Mouse (Mus musculus): ENCODE measurements around the gene Ntm. TPM values are rescaled to one million over a fixed set of nuclear protein-coding genes. Genes with fewer than 3 reads are reported as not detected.

Ntm gene
- total RNA-seq, 2 experiments from 2014 or later: 0.33 to 0.95 TPM

GRCm38 (mm10) chr9:29694151-29694550 lies 268.8 kb downstream of the Ntm start:
- no peak overlapping the region for H3K4me3 ChIP-seq
- H3K27ac ChIP-seq: no peak overlapping the region
- TF ChIP-seq CTCF (IDR thresholded peaks at IDR 0.05): no peak
- intact Hi-C loops (cut with DNase I): no loop called here
- DNase-seq: no peak

- no peak for TF ChIP-seq CTCF (IDR thresholded peaks at IDR 0.05)
- no peak overlapping the region for H3K4me3 ChIP-seq
- DNase-seq: no peak
- H3K27ac ChIP-seq: no peak overlapping the region
- intact Hi-C loops (cut with DNase I): no loop called here
Observed at GRCm38 (mm10) chr9:29691186-29691855, 271.6 kb downstream of the Ntm start.

- intact Hi-C loops (cut with DNase I): no loop called here
- H3K4me3 ChIP-seq: no peak overlapping the region
- DNase-seq: no peak
- no peak for TF ChIP-seq CTCF (IDR thresholded peaks at IDR 0.05)
- H3K27ac ChIP-seq: no peak overlapping the region
Observed at GRCm38 (mm10) chr9:29682224-29682623, 280.7 kb downstream of the Ntm start.

- intact Hi-C loops (cut with DNase I): no loop called here
- TF ChIP-seq CTCF (IDR thresholded peaks at IDR 0.05): no peak
Observed at GRCm38 (mm10) chr9:29680677-29681076, 282.3 kb downstream of the Ntm start.

GRCm38 (mm10) chr9:29673911-29674310 lies 289.0 kb downstream of the Ntm start:
- intact Hi-C loops (cut with DNase I): no loop called here
- no peak for TF ChIP-seq CTCF (IDR thresholded peaks at IDR 0.05)
- no peak overlapping the region for H3K27ac ChIP-seq
- no peak overlapping the region for H3K4me3 ChIP-seq
- DNase-seq: no peak

More at GRCm38 (mm10) chr9:29680677-29681076, 282.3 kb downstream of the Ntm start:
- DNase-seq: no peak
- no peak overlapping the region for H3K27ac ChIP-seq
- H3K4me3 ChIP-seq: no peak overlapping the region

GRCm38 (mm10) chr9:29671861-29672260 lies 291.1 kb downstream of the Ntm start:
- no peak for DNase-seq
- Histone ChIP-seq H3K4me3 (no peak overlapping the region), H3K27ac (no peak overlapping the region)
- TF ChIP-seq CTCF (IDR thresholded peaks at IDR 0.05): no peak
- intact Hi-C loops (cut with DNase I): no loop called here

- no peak overlapping the region for H3K4me3 ChIP-seq
- no peak for TF ChIP-seq CTCF (IDR thresholded peaks at IDR 0.05)
Observed at GRCm38 (mm10) chr9:29663286-29663685, 299.7 kb downstream of the Ntm start.

GRCm38 (mm10) chr9:29661468-29662145 lies 301.3 kb downstream of the Ntm start:
- Histone ChIP-seq H3K4me3 (no peak overlapping the region), H3K27ac (no peak overlapping the region)
- intact Hi-C loops (cut with DNase I): loop anchor here (2.0 to 10.0 kb wide), 4 partner anchors 341 to 763 kb away; partner anchors contain the start of gene Snx19
- peak; percentile 38 for DNase-seq
- peak; percentile 85 for TF ChIP-seq CTCF (IDR thresholded peaks at IDR 0.05)

More at GRCm38 (mm10) chr9:29663286-29663685, 299.7 kb downstream of the Ntm start:
- peak overlapping the region; percentile 46; the same call in 1 of the 2 replicates for H3K27ac ChIP-seq
- DNase-seq: peak; percentile 61
- intact Hi-C loops (cut with DNase I): loop anchor here (5.0 to 10.0 kb wide), 3 partner anchors 339 to 762 kb away; partner anchors contain the start of gene Snx19

GRCm38 (mm10) chr9:29660059-29660613 lies 302.8 kb downstream of the Ntm start:
- no peak for TF ChIP-seq CTCF (IDR thresholded peaks at IDR 0.05)
- intact Hi-C loops (cut with DNase I): loop anchor here (2.0 to 10.0 kb wide), 4 partner anchors 342 to 765 kb away; partner anchors contain the start of gene Snx19
- Histone ChIP-seq H3K4me3 (no peak overlapping the region), H3K27ac (no peak overlapping the region)
- no peak for DNase-seq

- intact Hi-C loops (cut with DNase I): no loop called here
- TF ChIP-seq CTCF (IDR thresholded peaks at IDR 0.05): no peak
Observed at GRCm38 (mm10) chr9:29657761-29658465, 305.0 kb downstream of the Ntm start.

GRCm38 (mm10) chr9:29654885-29655284 lies 308.1 kb downstream of the Ntm start:
- peak; percentile 29 for DNase-seq
- peak; percentile 95 for TF ChIP-seq CTCF (IDR thresholded peaks at IDR 0.05)
- Histone ChIP-seq H3K27ac (no peak overlapping the region), H3K4me3 (no peak overlapping the region)
- intact Hi-C loops (cut with DNase I): no loop called here

More at GRCm38 (mm10) chr9:29657761-29658465, 305.0 kb downstream of the Ntm start:
- Histone ChIP-seq H3K27ac (no peak overlapping the region), H3K4me3 (no peak overlapping the region)
- DNase-seq: no peak

GRCm38 (mm10) chr9:29653678-29654235 lies 309.2 kb downstream of the Ntm start:
- intact Hi-C loops (cut with DNase I): no loop called here
- Histone ChIP-seq H3K4me3 (no peak overlapping the region), H3K27ac (no peak overlapping the region)
- DNase-seq: no peak
- no peak for TF ChIP-seq CTCF (IDR thresholded peaks at IDR 0.05)
